In genomic region chr3:121550370-121550769, GRCm38 (mm10) we compare ENCODE assay signal across 9 mouse cellular contexts. TPM values are rescaled to one million over a fixed set of nuclear protein-coding genes. Genes with fewer than 3 reads are reported as not detected.
DNase-seq lines count a peak whose midpoint lies in the region; ATAC-seq and TF ChIP-seq lines count a peak whose summit lies in the region.
"Had no signal": no experiment of that assay in that cellular context is flagged by ENCODE, and none has a peak within 500 bp of the region (broad histone marks: within the 10 kb centered on the region; RNA-seq: fewer than 3 reads in every experiment).

No protein-coding gene starts in this region.

- H3K4me1 ChIP-seq in kidney, adult 2 months (ENCODE audit: control insufficient read depth, insufficient read depth, low read length), result no peaks in the 10 kb centered on the region
- peaks cover 27% of the 10 kb centered on the region for H3K4me1 ChIP-seq in kidney, embryonic 15.5 days
- H3K4me1 ChIP-seq in lung, adult 2 months (ENCODE audit: control insufficient read depth, insufficient read depth, low read length), result peaks cover 7% of the 10 kb centered on the region

- ATAC-seq in kidney, embryonic 15.5 days (replicated peaks; ENCODE audit: low FRiP score), result no peak

- TF ChIP-seq POLR2A in kidney, adult 2 months (IDR thresholded peaks at IDR 0.05; ENCODE audit: low read depth, low read length), result no peak
- TF ChIP-seq POLR2A in lung, adult 2 months (IDR thresholded peaks at IDR 0.05; ENCODE audit: borderline replicate concordance, extremely low read depth, low read depth, low read length), result no peak

- H3K9me3 ChIP-seq in kidney, embryonic 15.5 days (replicated peaks), result no peaks in the 10 kb centered on the region

- peak; percentile 77 for TF ChIP-seq CTCF in kidney, adult 2 months (conservative IDR thresholded peaks at IDR 0.05; ENCODE audit: insufficient read depth, insufficient read length, low read depth, low read length)
- peak; percentile 47 for TF ChIP-seq CTCF in lung, adult 2 months (IDR thresholded peaks at IDR 0.05; ENCODE audit: insufficient read depth, low read length)

- H3K9ac ChIP-seq in kidney, embryonic 15.5 days, result no peak overlapping the region

- no peaks in the 10 kb centered on the region for H3K36me3 ChIP-seq in kidney, adult 2 months (ENCODE audit: control insufficient read depth, insufficient read depth, low read length)
- no peaks in the 10 kb centered on the region for H3K36me3 ChIP-seq in kidney, embryonic 15.5 days

- H3K27me3 ChIP-seq in kidney, adult 2 months (replicated peaks; ENCODE audit: control insufficient read depth, insufficient read depth, low read length), result no peaks in the 10 kb centered on the region
- no peaks in the 10 kb centered on the region for H3K27me3 ChIP-seq in kidney, embryonic 15.5 days

- WGBS in kidney, adult 2 months, result 4% methylated on average over 1 of the region's 1 CpGs
- WGBS in kidney, embryonic 15.5 days, result 10% methylated on average over 1 of the region's 1 CpGs
- WGBS in lung, adult 2 months, result 12% methylated on average over 1 of the region's 1 CpGs

- DNase-seq in adrenal gland, adult 18-20 months (ENCODE audit: low spot score in 2 of 2), result peak; percentile 33 to 54
- no peak for DNase-seq in adrenal gland, postnatal 4 days (ENCODE audit: low spot score in 2 of 2)
- peak; percentile 51 for DNase-seq in kidney, adult 2 months
- DNase-seq in B cell, adult 2 months, result peak; percentile 30 to 33
- DNase-seq in embryo, embryonic 11.5 days (ENCODE audit: low read depth, low spot score), result peak; percentile 41
- DNase-seq in lung, adult 2 months, result no peak
- no peak for DNase-seq in T-cell, adult 2 months (ENCODE audit: low spot score)

- no peak overlapping the region for H3K4me2 ChIP-seq in kidney, embryonic 15.5 days

- H3K4me3 ChIP-seq in kidney, adult 2 months (ENCODE audit: insufficient read depth, low read depth, low read length), result no peak overlapping the region
- no peak overlapping the region for H3K4me3 ChIP-seq in kidney, embryonic 15.5 days (replicated peaks)
- no peak overlapping the region for H3K4me3 ChIP-seq in lung, adult 2 months (replicated peaks; ENCODE audit: extremely low read depth, low read depth, low read length)

- no peak overlapping the region for H3K27ac ChIP-seq in kidney, adult 2 months (ENCODE audit: insufficient read depth, low read depth, low read length)
- no peak overlapping the region for H3K27ac ChIP-seq in kidney, embryonic 15.5 days

RNA-seq across cellular contexts. Expression of gene Slc44a3, which starts 18.2 kb away (rescaled TPM):
- 10 to 100 TPM; 20.3 to 24.1 TPM for total RNA-seq in adrenal gland, adult 18-20 months (2021)
- total RNA-seq in adrenal gland, postnatal 4 days (2021), result 10 to 100 TPM; 14.8 to 21.0 TPM
- 9.7 and 11.4 TPM in 2 replicates for polyA plus RNA-seq in kidney, adult 2 months (2012; rRNA removed)
- 7.2 and 10.1 TPM in 2 replicates for polyA plus RNA-seq in kidney, embryonic 15.5 days (2015; fragmentation: Nextera tagmentation; extraction: Ambion mirVana)
- polyA plus RNA-seq in lung, adult 2 months (2012; rRNA removed), result 17.6 and 23.2 TPM in 2 replicates
- total RNA-seq: left cerebral cortex, postnatal 14 days had no signal

Comparison
In these comparisons a context has a peak if more than half of its experiments do, and no peak if none do; other contexts are left out.
1. DNase-seq: peak in adrenal gland, adult 18-20 months (2 of 2), kidney, adult 2 months (single experiment), B cell, adult 2 months (2 of 2) and embryo, embryonic 11.5 days (single experiment); none in adrenal gland, postnatal 4 days (0 of 2), lung, adult 2 months (single experiment) and T-cell, adult 2 months (single experiment).